ENCODE assay signal across 10 mouse cellular contexts in the genomic region with DNA sequence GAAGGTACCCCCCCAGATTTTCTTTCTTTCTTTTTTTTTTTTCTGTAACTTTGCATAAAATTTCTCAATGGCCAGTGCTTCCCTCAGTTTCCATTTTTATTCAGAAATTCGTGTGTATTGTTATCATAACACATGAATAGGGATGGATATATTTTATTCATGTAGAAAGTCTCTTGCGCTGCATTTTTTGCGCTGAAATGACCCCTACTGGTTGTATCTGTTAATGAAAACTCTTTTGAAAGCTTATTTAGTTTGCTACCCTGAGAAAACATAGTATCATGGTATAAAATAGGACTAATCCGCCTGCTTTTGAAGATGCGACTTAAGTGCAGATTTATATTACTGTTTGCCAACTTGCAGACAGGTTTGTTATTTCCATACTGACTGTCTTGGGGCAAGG. TPM values are rescaled to one million over a fixed set of nuclear protein-coding genes. Genes with fewer than 3 reads are reported as not detected.
DNase-seq lines count a peak whose midpoint lies in the region; ATAC-seq and TF ChIP-seq lines count a peak whose summit lies in the region.
"Had no signal": no experiment of that assay in that cellular context is flagged by ENCODE, and none has a peak within 500 bp of the region (broad histone marks: within the 10 kb centered on the region; RNA-seq: fewer than 3 reads in every experiment).

No protein-coding gene starts in this region.

- peaks cover 61% of the 10 kb centered on the region for H3K4me1 ChIP-seq in kidney, embryonic 15.5 days
- peaks cover 27% of the 10 kb centered on the region for H3K4me1 ChIP-seq in embryonic fibroblast, embryonic 13.5 days (ENCODE audit: control insufficient read depth, insufficient read depth, low read length)
- H3K4me1 ChIP-seq in midbrain, embryonic 15.5 days: peaks cover 43% of the 10 kb centered on the region
- H3K4me1 ChIP-seq in heart, embryonic 11.5 days (ENCODE audit: control insufficient read depth, insufficient read depth, low read length): 0 out of 2 replicates have a peak, but pooled peaks cover 3% of the 10 kb centered on the region

- in situ Hi-C loops in Patski (cut with MboI; ENCODE audit: low pct_unique_long_range_greater_than_20kb): loop anchor here (5.0 kb wide), 1 partner anchor 39 kb away; no protein-coding TSS in a partner anchor

- peak overlapping the region; percentile 92; the same call in 1 of the 2 replicates for H3K4me2 ChIP-seq in kidney, embryonic 15.5 days
- H3K4me2 ChIP-seq in midbrain, embryonic 15.5 days: peak overlapping the region; percentile 76
- no peak overlapping the region for H3K4me2 ChIP-seq in heart, embryonic 11.5 days

- no peak for TF ChIP-seq POLR2A in embryonic fibroblast, embryonic 13.5 days (IDR thresholded peaks at IDR 0.05; ENCODE audit: low read depth, low read length)

- TF ChIP-seq CTCF in Patski (IDR thresholded peaks at IDR 0.05): peak; percentile 30
- no peak for TF ChIP-seq CTCF in embryonic fibroblast, embryonic 13.5 days (IDR thresholded peaks at IDR 0.05; ENCODE audit: borderline replicate concordance, insufficient read depth, low read length)

- no peaks in the 10 kb centered on the region for H3K9me3 ChIP-seq in kidney, embryonic 15.5 days (replicated peaks)
- no peaks in the 10 kb centered on the region for H3K9me3 ChIP-seq in midbrain, embryonic 15.5 days
- H3K9me3 ChIP-seq in heart, embryonic 11.5 days (replicated peaks; ENCODE audit: control insufficient read depth, low read length): no peaks in the 10 kb centered on the region

- no peak for ATAC-seq in kidney, embryonic 15.5 days (replicated peaks; ENCODE audit: low FRiP score)
- no peak for ATAC-seq in Patski
- ATAC-seq in midbrain, embryonic 15.5 days (replicated peaks): no peak
- no peak for ATAC-seq in heart, embryonic 11.5 days (replicated peaks; ENCODE audit: insufficient number of reproducible peaks, low FRiP score, low TSS enrichment)

- DNase-seq in kidney, postnatal 25 days: no peak
- no peak for DNase-seq in Patski (ENCODE audit: low read depth, low spot score)
- DNase-seq in right cerebral cortex, postnatal 14 days: no peak
- no peak for DNase-seq in layer of hippocampus, postnatal 36 days
- DNase-seq: lung, postnatal 4 days; right cerebral cortex, adult 18-20 months had no signal

- WGBS in kidney, embryonic 15.5 days: 53% methylated on average over 5 of the region's 5 CpGs
- 37% methylated on average over 5 of the region's 5 CpGs for WGBS in midbrain, embryonic 15.5 days
- 56% methylated on average over 5 of the region's 5 CpGs for WGBS in heart, embryonic 11.5 days (ENCODE audit: insufficient replicate concordance)

- CTCF ChIA-PET in Patski (lab: Charles Lee): interaction anchor here (0.9 to 2.5 kb wide), 13 partner anchors 10 to 248 kb away, joined by 3 to 11 read pairs (median 3); no protein-coding TSS in a partner anchor

- peaks cover 4% of the 10 kb centered on the region; the same call in 1 of the 2 replicates for H3K27me3 ChIP-seq in kidney, embryonic 15.5 days
- no peaks in the 10 kb centered on the region for H3K27me3 ChIP-seq in Patski
- no peaks in the 10 kb centered on the region for H3K27me3 ChIP-seq in midbrain, embryonic 15.5 days (replicated peaks)
- peaks cover 19% of the 10 kb centered on the region; the same call in 1 of the 2 replicates for H3K27me3 ChIP-seq in heart, embryonic 11.5 days (ENCODE audit: control insufficient read depth, insufficient read depth, low read length)

- POLR2A ChIA-PET in Patski (lab: Charles Lee): interaction anchor here (0.6 to 1.5 kb wide), 5 partner anchors 10 to 120 kb away, joined by 3 to 7 read pairs (median 4); no protein-coding TSS in a partner anchor

- H3K27ac ChIP-seq in kidney, embryonic 15.5 days: no peak overlapping the region
- H3K27ac ChIP-seq in embryonic fibroblast, embryonic 13.5 days (ENCODE audit: insufficient read depth, low read length): no peak overlapping the region
- H3K27ac ChIP-seq in midbrain, embryonic 15.5 days: no peak overlapping the region
- H3K27ac ChIP-seq in heart, embryonic 11.5 days (ENCODE audit: low read depth, low read length): no peak overlapping the region

- no peak overlapping the region for H3K9ac ChIP-seq in kidney, embryonic 15.5 days
- 0 out of 2 replicates have a peak overlapping the region, but pooled peaks have one; percentile 19 for H3K9ac ChIP-seq in midbrain, embryonic 15.5 days
- no peak overlapping the region for H3K9ac ChIP-seq in heart, embryonic 11.5 days (ENCODE audit: low read depth, low read length)

- H3K4me3 ChIP-seq in kidney, embryonic 15.5 days (replicated peaks): no peak overlapping the region
- H3K4me3 ChIP-seq in embryonic fibroblast, embryonic 13.5 days (ENCODE audit: insufficient read depth, low read length): peak overlapping the region; percentile 77
- peak overlapping the region; percentile 95 for H3K4me3 ChIP-seq in midbrain, embryonic 15.5 days
- H3K4me3 ChIP-seq in heart, embryonic 11.5 days (ENCODE audit: low read depth, low read length): no peak overlapping the region

- no peaks in the 10 kb centered on the region for H3K36me3 ChIP-seq in kidney, embryonic 15.5 days
- H3K36me3 ChIP-seq in midbrain, embryonic 15.5 days (replicated peaks): no peaks in the 10 kb centered on the region
- no peaks in the 10 kb centered on the region for H3K36me3 ChIP-seq in heart, embryonic 11.5 days (ENCODE audit: control insufficient read depth, insufficient read depth, low read length)

RNA-seq across cellular contexts. Expression of a gene that starts 3.4 kb away (rescaled TPM):
- polyA plus RNA-seq in kidney, embryonic 15.5 days (2015; fragmentation: Nextera tagmentation; extraction: Ambion mirVana): 6.2 and 6.5 TPM in 2 replicates
- 243 TPM for polyA plus RNA-seq in Patski (2021)
- 55.2 and 102 TPM in 2 replicates for polyA plus RNA-seq in embryonic fibroblast, embryonic 13.5 days (2011; ENCODE audit: insufficient read length, low read depth, missing spikeins)
- polyA plus RNA-seq in midbrain, embryonic 15.5 days (2015; fragmentation: Nextera tagmentation; extraction: Ambion mirVana): 11.6 and 13.1 TPM in 2 replicates
- total RNA-seq in layer of hippocampus, postnatal 36 days (2021): 100 to 1,000 TPM; 137 to 139 TPM
- polyA plus RNA-seq in heart, embryonic 11.5 days (2014; fragmentation: Nextera tagmentation; extraction: Ambion mirVana): 2.1 and 2.9 TPM in 2 replicates

Comparison
In these comparisons a context has a peak if more than half of its experiments do, and no peak if none do; other contexts are left out.
1. H3K4me3 ChIP-seq: peak in embryonic fibroblast, embryonic 13.5 days (single experiment) and midbrain, embryonic 15.5 days (single experiment); none in kidney, embryonic 15.5 days (single experiment) and heart, embryonic 11.5 days (single experiment).